Mouse (Mus musculus) embryonic facial prominence, embryonic 11.5 days (tissue): ENCODE data around the gene Nedd9. TPM values are rescaled to one million over a fixed set of nuclear protein-coding genes. Genes with fewer than 3 reads are reported as not detected.
"Not testable (repeated sequence)": the region's sequence is repeated elsewhere in the genome, so short reads cannot be mapped to it uniquely, and the experiment has no call there.

Experiments
- ATAC-seq: fragments of 200-750 bp; cut with Nextera tagmentation; replicated peaks from 2 replicates; pipeline ENCODE4 v1.8.0; 2017; ENCODE audit warnings: low read depth; ENCODE audit not compliant: insufficient number of reproducible peaks, low FRiP score, low TSS enrichment
- DNase-seq: peaks from one replicate; pipeline ENCODE4 v3.0.0-alpha.2; 2015; ENCODE audit warnings: low spot score
- H3K27ac ChIP-seq: fragments of 300-500 bp; sonication (generic); replicated peaks from 2 replicates; pipeline ENCODE4 v1.5.1; 2014; ENCODE audit warnings: mild to moderate bottlenecking, low read depth, low read length, control low read depth
- H3K27me3 ChIP-seq: fragments of 300-500 bp; sonication (generic); 2 replicates; pipeline ENCODE4 v1.6.1; 2014; ENCODE audit warnings: mild to moderate bottlenecking, low read length, moderate library complexity, mixed read lengths; ENCODE audit not compliant: control insufficient read depth, insufficient read depth
- H3K36me3 ChIP-seq: fragments of 300-500 bp; sonication (generic); replicated peaks from 2 replicates; pipeline ENCODE4 v1.6.1; 2014; ENCODE audit warnings: low read depth, mild to moderate bottlenecking, low read length, moderate library complexity, mixed read lengths; ENCODE audit not compliant: control insufficient read depth, insufficient read depth
- H3K4me1 ChIP-seq: fragments of 300-500 bp; sonication (generic); 2 replicates; pipeline ENCODE4 v1.6.1; 2014; ENCODE audit warnings: low read length, mixed read lengths; ENCODE audit not compliant: control insufficient read depth, insufficient read depth
- H3K4me2 ChIP-seq: fragments of 300-500 bp; sonication (generic); 2 replicates; pipeline ENCODE4 v1.6.1; 2014; ENCODE audit warnings: low read depth, mild to moderate bottlenecking, control low read depth, low read length, moderate library complexity
- H3K4me3 ChIP-seq: fragments of 300-500 bp; sonication (generic); 2 replicates; pipeline ENCODE4 v1.5.1; 2014; ENCODE audit warnings: low read depth, low read length, control low read depth
- H3K9ac ChIP-seq: fragments of 300-500 bp; sonication (generic); replicated peaks from 2 replicates; pipeline ENCODE4 v1.6.1; 2014; ENCODE audit warnings: mild to moderate bottlenecking, control low read depth, low read length
- H3K9me3 ChIP-seq: fragments of 300-500 bp; sonication (generic); replicated peaks from 2 replicates; pipeline ENCODE4 v1.6.1; 2016; ENCODE audit warnings: mild to moderate bottlenecking, low read length, inconsistent platforms, mixed read lengths; ENCODE audit not compliant: control insufficient read depth
- WGBS: fragments of 180-500 bp; shearing (Covaris S2); extraction: QIAGEN DNeasy Blood & Tissue Kit; methylation state at CpG from one replicate; pipeline ENCODE4 v1.1.7; 2014; 5-methylcytosine and 5-hydroxymethylcytosine counted together
- polyA plus RNA-seq: library from polyadenylated mRNA; unstranded; fragments of >200 nt; fragmentation: Nextera tagmentation; extraction: Ambion mirVana; gene quantifications from 2 replicates; pipeline ENCODE4 v1.2.1, GENCODE M21; 2014

Gene Nedd9
- polyA plus RNA-seq, 1 experiment from 2014 or later = 20.1 TPM

GRCm38 (mm10) chr13:41368612-41369011, 118.5 kb downstream of the Nedd9 start:
- ATAC-seq (no peak), DNase-seq (no peak)
- H3K4me1 ChIP-seq = no peaks in the 10 kb centered on the region
- no peak overlapping the region for H3K4me2 ChIP-seq
- no peak overlapping the region for H3K9ac ChIP-seq
- no peaks in the 10 kb centered on the region for H3K27me3 ChIP-seq
- WGBS = 81% methylated on average over 5 of the region's 5 CpGs
- no peak overlapping the region for H3K4me3 ChIP-seq
- H3K9me3 ChIP-seq = no peaks in the 10 kb centered on the region
- no peak overlapping the region for H3K27ac ChIP-seq
- H3K36me3 ChIP-seq = no peaks in the 10 kb centered on the region

- no peak overlapping the region for H3K4me3 ChIP-seq
- H3K9me3 ChIP-seq = no peaks in the 10 kb centered on the region
- no peaks in the 10 kb centered on the region for H3K27me3 ChIP-seq
- no peaks in the 10 kb centered on the region for H3K36me3 ChIP-seq
- H3K9ac ChIP-seq = no peak overlapping the region
- no peak overlapping the region for H3K4me2 ChIP-seq
- ATAC-seq = no peak
- H3K27ac ChIP-seq = no peak overlapping the region
- WGBS = 93% methylated on average over 4 of the region's 4 CpGs
- no peaks in the 10 kb centered on the region for H3K4me1 ChIP-seq
- DNase-seq = no peak
Observed at GRCm38 (mm10) chr13:41367176-41367611, 120.0 kb downstream of the Nedd9 start.

DNA sequence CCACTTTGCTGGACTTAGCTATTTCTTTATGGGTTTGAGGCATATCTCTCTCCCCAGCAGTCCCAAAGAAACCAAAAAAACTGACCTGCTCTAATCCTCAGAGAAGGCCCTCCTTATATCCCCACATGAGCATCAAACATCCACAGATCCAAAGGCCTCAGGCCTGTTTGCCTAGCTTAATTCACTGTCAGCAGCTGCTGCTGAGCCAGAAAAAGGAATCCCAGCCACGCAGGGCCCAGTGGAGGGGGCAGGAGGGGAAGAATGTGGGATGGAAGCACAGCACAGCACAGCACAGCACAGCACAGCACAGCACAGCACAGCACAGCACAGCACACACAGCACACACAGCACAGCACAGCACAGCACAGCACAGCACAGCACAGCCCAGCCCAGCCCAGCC, 120.6 kb downstream of the Nedd9 start:
- not testable (repeated sequence) for DNase-seq, H3K36me3 ChIP-seq, H3K4me3 ChIP-seq, H3K4me1 ChIP-seq, H3K4me2 ChIP-seq, H3K27me3 ChIP-seq, ATAC-seq, H3K9me3 ChIP-seq, H3K9ac ChIP-seq, H3K27ac ChIP-seq
- 30% methylated on average over 1 of the region's 1 CpGs for WGBS

GRCm38 (mm10) chr13:41364273-41364672, 122.9 kb downstream of the Nedd9 start:
- Histone ChIP-seq H3K4me2 (no peak overlapping the region), H3K36me3 (no peaks in the 10 kb centered on the region), H3K9ac (no peak overlapping the region), H3K4me1 (no peaks in the 10 kb centered on the region), H3K27ac (no peak overlapping the region), H3K27me3 (no peaks in the 10 kb centered on the region), H3K4me3 (no peak overlapping the region), H3K9me3 (no peaks in the 10 kb centered on the region)
- WGBS = 48% methylated on average over 9 of the region's 9 CpGs
- peak; percentile 23 for DNase-seq
- ATAC-seq = no peak

DNA sequence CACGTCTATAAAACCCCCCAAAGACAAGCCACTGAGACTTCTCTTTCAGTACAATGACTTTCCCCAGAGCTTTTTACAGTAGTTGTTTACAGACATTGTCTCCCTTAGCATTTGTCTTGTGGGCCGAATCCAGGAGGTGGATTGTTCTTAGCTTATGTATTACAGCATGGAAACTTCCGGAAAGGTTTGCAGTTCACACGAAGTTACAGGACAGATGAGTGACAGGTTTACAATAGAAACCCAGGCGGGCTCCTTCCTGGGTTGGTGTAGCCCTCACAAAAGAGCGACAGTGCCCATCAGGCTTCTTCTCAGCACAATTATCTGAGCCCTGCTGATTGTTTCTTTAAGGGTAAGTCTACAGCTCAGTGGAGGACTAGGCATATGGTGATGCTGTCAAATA, 124.3 kb downstream of the Nedd9 start:
- no peaks in the 10 kb centered on the region for H3K27me3 ChIP-seq
- H3K27ac ChIP-seq = no peak overlapping the region
- no peak overlapping the region for H3K4me3 ChIP-seq
- no peak overlapping the region for H3K9ac ChIP-seq
- ATAC-seq (no peak), DNase-seq (no peak)
- H3K4me2 ChIP-seq = no peak overlapping the region
- WGBS = 78% methylated on average over 6 of the region's 6 CpGs
- H3K4me1 ChIP-seq = no peaks in the 10 kb centered on the region
- H3K9me3 ChIP-seq = no peaks in the 10 kb centered on the region
- no peaks in the 10 kb centered on the region for H3K36me3 ChIP-seq

DNA sequence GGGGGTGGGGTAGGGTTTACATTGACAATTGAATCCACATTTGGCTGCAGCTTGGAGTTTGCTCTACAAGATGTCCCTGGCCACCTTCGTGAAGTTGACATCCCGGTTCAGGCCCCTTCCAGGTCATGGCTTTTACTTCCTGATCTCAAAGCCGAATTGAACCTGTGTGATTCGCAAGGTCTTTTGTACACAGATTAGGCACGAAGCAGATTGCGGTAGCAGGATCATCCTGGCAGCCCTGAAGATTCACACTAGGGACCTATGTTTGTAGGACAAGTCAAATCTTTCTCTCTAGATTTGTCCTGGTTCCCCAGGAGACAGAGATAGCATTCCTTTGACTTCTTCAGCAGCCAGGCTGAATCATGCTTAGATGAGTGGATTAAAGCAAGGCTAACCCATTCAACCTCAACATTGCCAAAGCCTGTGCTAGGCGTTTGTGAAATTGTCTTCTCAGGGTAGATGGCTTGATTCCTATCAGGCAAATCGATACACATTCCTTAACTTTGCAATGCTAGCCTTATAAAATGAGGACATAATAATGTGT, 126.8 kb downstream of the Nedd9 start:
- H3K27me3 ChIP-seq = no peaks in the 10 kb centered on the region
- WGBS = 28% methylated on average over 8 of the region's 8 CpGs
- H3K9ac ChIP-seq = no peak overlapping the region
- no peak overlapping the region for H3K27ac ChIP-seq
- no peaks in the 10 kb centered on the region for H3K4me1 ChIP-seq
- no peak for DNase-seq
- H3K36me3 ChIP-seq = no peaks in the 10 kb centered on the region
- no peak for ATAC-seq
- no peak overlapping the region for H3K4me3 ChIP-seq
- H3K4me2 ChIP-seq = no peak overlapping the region; the same call in 1 of the 2 replicates
- H3K9me3 ChIP-seq = no peaks in the 10 kb centered on the region

DNA sequence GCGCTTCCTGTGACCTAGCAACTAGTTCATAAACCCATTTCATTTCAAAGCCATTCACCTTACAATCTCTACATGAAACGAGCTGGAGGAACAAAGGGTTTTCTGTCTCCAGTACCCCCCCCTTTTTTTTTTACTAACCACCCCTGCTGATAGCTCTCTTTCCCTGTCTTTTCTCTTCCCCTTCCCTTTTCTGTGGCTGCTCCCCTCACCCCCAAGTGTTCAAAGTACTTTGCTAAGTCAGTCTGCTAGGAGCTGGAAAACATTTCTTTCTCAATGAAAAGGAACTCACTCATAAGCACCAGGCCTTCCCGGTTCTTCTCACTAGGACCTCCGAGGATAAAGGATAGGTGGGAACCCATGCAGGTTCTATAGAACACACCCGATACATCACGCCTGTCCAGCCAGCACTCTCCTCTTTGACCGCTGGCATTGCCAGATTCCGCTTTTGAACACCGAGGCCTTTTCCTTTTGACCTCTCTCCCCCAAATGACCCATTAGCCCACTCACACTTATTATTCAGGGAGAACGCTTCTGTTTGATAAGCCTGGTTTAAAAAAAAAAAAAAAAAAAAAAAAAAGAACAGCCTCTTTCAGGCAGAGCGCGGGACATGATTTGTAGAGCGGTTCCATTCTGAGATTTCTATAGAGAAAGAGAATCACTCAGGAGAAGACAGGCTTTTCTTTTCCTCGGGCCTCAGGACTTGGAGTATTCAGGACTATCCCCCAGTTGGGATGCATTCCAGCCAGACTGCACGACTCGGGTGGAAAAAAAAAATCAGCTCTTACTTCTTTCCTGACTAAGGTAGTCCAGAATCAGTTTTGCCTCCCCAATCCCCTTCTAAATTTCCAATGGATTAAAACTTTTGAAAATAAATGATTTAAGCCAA, 127.6 kb downstream of the Nedd9 start:
- H3K4me2 ChIP-seq = peak overlapping the region; percentile 48
- DNase-seq (peak; percentile 22), ATAC-seq (no peak)
- no peaks in the 10 kb centered on the region for H3K27me3 ChIP-seq
- WGBS = under 1% methylated on average over 16 of the region's 16 CpGs
- no peaks in the 10 kb centered on the region for H3K36me3 ChIP-seq
- H3K4me1 ChIP-seq = no peaks in the 10 kb centered on the region
- H3K9ac ChIP-seq = peak overlapping the region; percentile 50
- peak overlapping the region; percentile 46 for H3K4me3 ChIP-seq
- peak overlapping the region; percentile 29; the same call in 1 of the 2 replicates for H3K27ac ChIP-seq
- no peaks in the 10 kb centered on the region for H3K9me3 ChIP-seq
